Mouse (Mus musculus): ENCODE data around the gene Gm14444. TPM values are rescaled to one million over a fixed set of nuclear protein-coding genes. Genes with fewer than 3 reads are reported as not detected.

Gene Gm14444
- 0.37 TPM in 1 of 2 replicates, not detected in the other for polyA plus RNA-seq (2015; fragmentation: Nextera tagmentation; extraction: Ambion mirVana)

GRCm38 (mm10) chr2:175010022-175010421 is at the start of gene Gm14444:
Gene Gm14444 (plus strand): TSS chr2:175010241.

GRCm38 (mm10) chr2:175067681-175068261 is 57.7 kb downstream of the Gm14444 start, which contains the start of gene Gm14393:
Gene Gm14393 (minus strand): TSS chr2:175067781.

Other genes with a start within 250 kb of the Gm14444 start
- 6.1 and 7.5 TPM in 2 replicates for gene Edn3, start 249.6 kb upstream of the Gm14444 start, polyA plus RNA-seq (2015; fragmentation: Nextera tagmentation; extraction: Ambion mirVana)
- gene Gm14393, start 57.5 kb downstream of the Gm14444 start, polyA plus RNA-seq (2015; fragmentation: Nextera tagmentation; extraction: Ambion mirVana) = 0.60 and 1.3 TPM in 2 replicates
- 5.7 and 6.2 TPM in 2 replicates for gene Gm14399, start 131.8 kb downstream of the Gm14444 start, polyA plus RNA-seq (2015; fragmentation: Nextera tagmentation; extraction: Ambion mirVana)
- gene Gm14443, start 165.6 kb downstream of the Gm14444 start, polyA plus RNA-seq (2015; fragmentation: Nextera tagmentation; extraction: Ambion mirVana) = 0.65 and 0.66 TPM in 2 replicates
- gene Gm14391, start 196.7 kb downstream of the Gm14444 start, polyA plus RNA-seq (2015; fragmentation: Nextera tagmentation; extraction: Ambion mirVana) = 9.4 and 9.5 TPM in 2 replicates

Data from neural tube, postnatal 0 days (tissue).